8 mouse cellular contexts compared by ENCODE assay signal in the genomic region with DNA sequence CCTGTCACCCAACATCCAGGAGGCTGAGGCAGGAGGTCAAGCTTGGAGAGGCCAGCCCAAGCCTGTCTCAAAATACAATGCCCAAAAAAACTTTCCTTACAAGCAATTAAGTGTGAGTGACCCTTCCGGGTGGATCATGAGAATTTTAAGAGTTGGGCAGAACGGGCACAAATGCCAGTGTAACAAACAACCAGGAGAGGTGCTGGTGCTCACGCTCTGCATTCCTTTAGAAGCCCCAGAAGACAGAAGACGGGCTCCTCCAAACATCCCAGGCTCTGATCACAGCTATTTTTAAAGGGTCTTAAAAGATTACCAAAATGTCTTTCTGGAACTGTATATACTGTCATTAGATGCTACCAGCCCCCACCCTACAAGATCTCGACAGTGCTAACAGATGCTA. TPM values are rescaled to one million over a fixed set of nuclear protein-coding genes. Genes with fewer than 3 reads are reported as not detected.
DNase-seq lines count a peak whose midpoint lies in the region; ATAC-seq and TF ChIP-seq lines count a peak whose summit lies in the region.

No protein-coding gene starts in this region.

- H3K4me1 ChIP-seq in embryonic fibroblast, embryonic 13.5 days (ENCODE audit: control insufficient read depth, insufficient read depth, low read length) = peaks cover 14% of the 10 kb centered on the region
- H3K4me1 ChIP-seq in intestine, postnatal 0 days (replicated peaks; ENCODE audit: control insufficient read depth, insufficient read depth, low read length) = peaks cover 7% of the 10 kb centered on the region
- peaks cover 28% of the 10 kb centered on the region for H3K4me1 ChIP-seq in neural tube, embryonic 13.5 days (replicated peaks)

- H3K4me3 ChIP-seq in left cerebral cortex, adult 2 months = peak overlapping the region; percentile 97
- peak overlapping the region; percentile 86 for H3K4me3 ChIP-seq in embryonic fibroblast, embryonic 13.5 days (ENCODE audit: insufficient read depth, low read length)
- peak overlapping the region; percentile 92 for H3K4me3 ChIP-seq in intestine, postnatal 0 days (ENCODE audit: low read depth, low read length)
- H3K4me3 ChIP-seq in neural tube, embryonic 13.5 days = peak overlapping the region; percentile 81

- intact Hi-C loops in left cerebral cortex, adult 2 months (cut with DNase I) = loop anchor here (5.0 kb wide), 2 partner anchors 116 to 231 kb away; no protein-coding TSS in a partner anchor
- intact Hi-C loops in left cerebral cortex, postnatal 14 days (cut with DNase I) = loop anchor here (5.0 kb wide), 1 partner anchor 231 kb away; no protein-coding TSS in a partner anchor

- H3K27ac ChIP-seq in left cerebral cortex, adult 2 months = no peak overlapping the region
- peak overlapping the region; percentile 99 for H3K27ac ChIP-seq in embryonic fibroblast, embryonic 13.5 days (ENCODE audit: insufficient read depth, low read length)
- no peak overlapping the region for H3K27ac ChIP-seq in intestine, postnatal 0 days (ENCODE audit: low read depth, low read length)
- no peak overlapping the region for H3K27ac ChIP-seq in neural tube, embryonic 13.5 days (replicated peaks)

- no peaks in the 10 kb centered on the region for H3K9me3 ChIP-seq in intestine, postnatal 0 days (ENCODE audit: control insufficient read depth)
- H3K9me3 ChIP-seq in neural tube, embryonic 13.5 days = no peaks in the 10 kb centered on the region

- no peak overlapping the region for H3K9ac ChIP-seq in intestine, postnatal 0 days (ENCODE audit: low read depth, low read length)
- peak overlapping the region; percentile 89 for H3K9ac ChIP-seq in neural tube, embryonic 13.5 days

- no peak for DNase-seq in left cerebral cortex, adult 2 months (ENCODE audit: extremely low spot score in 1 of 2, low spot score in 2 of 2)
- DNase-seq in left cerebral cortex, postnatal 14 days (ENCODE audit: low spot score in 2 of 2) = no peak
- DNase-seq in right cerebral cortex, postnatal 4 days = no peak
- no peak for DNase-seq in adrenal gland, postnatal 25 days
- DNase-seq in thymus, postnatal 4 days = no peak

- no peaks in the 10 kb centered on the region for H3K27me3 ChIP-seq in intestine, postnatal 0 days (replicated peaks; ENCODE audit: control insufficient read depth, insufficient read depth, low read length)
- H3K27me3 ChIP-seq in neural tube, embryonic 13.5 days = 0 out of 2 replicates have a peak, but pooled peaks cover 6% of the 10 kb centered on the region

- TF ChIP-seq CTCF in left cerebral cortex, adult 2 months (IDR thresholded peaks at IDR 0.05) = no peak; the same call in 1 of the 2 replicates
- no peak for TF ChIP-seq CTCF in embryonic fibroblast, embryonic 13.5 days (IDR thresholded peaks at IDR 0.05; ENCODE audit: borderline replicate concordance, insufficient read depth, low read length)
- peak; percentile 29 for TF ChIP-seq CTCF in intestine, postnatal 0 days (IDR thresholded peaks at IDR 0.05; ENCODE audit: low read depth)

- TF ChIP-seq POLR2A in embryonic fibroblast, embryonic 13.5 days (IDR thresholded peaks at IDR 0.05; ENCODE audit: low read depth, low read length) = 0 out of 2 replicates have a peak, but pooled peaks have one; percentile 6

- H3K36me3 ChIP-seq in intestine, postnatal 0 days (ENCODE audit: control insufficient read depth, insufficient read depth) = no peaks in the 10 kb centered on the region
- no peaks in the 10 kb centered on the region for H3K36me3 ChIP-seq in neural tube, embryonic 13.5 days

- peak overlapping the region; percentile 59 for H3K4me2 ChIP-seq in intestine, postnatal 0 days (replicated peaks; ENCODE audit: low read depth)
- H3K4me2 ChIP-seq in neural tube, embryonic 13.5 days = peak overlapping the region; percentile 71

- ATAC-seq in intestine, postnatal 0 days = no peak
- no peak for ATAC-seq in neural tube, embryonic 13.5 days (ENCODE audit: low read depth)

- 23% methylated on average over 5 of the region's 5 CpGs for WGBS in intestine, postnatal 0 days
- WGBS in neural tube, embryonic 13.5 days = 24% methylated on average over 5 of the region's 5 CpGs

RNA-seq across cellular contexts. Expression of a gene that starts 2.5 kb away (rescaled TPM):
- 10 to 100 TPM; 25.1 to 27.7 TPM for total RNA-seq in left cerebral cortex, adult 2 months (2021)
- total RNA-seq in left cerebral cortex, postnatal 14 days (2021) = 10 to 100 TPM; 23.2 to 25.2 TPM
- polyA plus RNA-seq in embryonic fibroblast, embryonic 13.5 days (2011; ENCODE audit: insufficient read length, low read depth, missing spikeins) = 130 and 144 TPM in 2 replicates
- 13.3 and 14.9 TPM in 2 replicates for polyA plus RNA-seq in intestine, postnatal 0 days (2015; fragmentation: Nextera tagmentation; extraction: Ambion mirVana)
- polyA plus RNA-seq in neural tube, embryonic 13.5 days (2015; fragmentation: Nextera tagmentation; extraction: Ambion mirVana) = 10.1 and 11.7 TPM in 2 replicates
- total RNA-seq in adrenal gland, postnatal 25 days (2021) = 107 and 113 TPM in 2 replicates
